Mouse (Mus musculus) midbrain, embryonic 14.5 days (tissue): Measurements from ENCODE around the gene Ubqln1. TPM values are rescaled to one million over a fixed set of nuclear protein-coding genes. Genes with fewer than 3 reads are reported as not detected.

Source experiments
- ATAC-seq: fragments of 200-750 bp; cut with Nextera tagmentation; 2 replicates; pipeline ENCODE4 v1.8.0; 2017; ENCODE audit warnings: moderate number of reproducible peaks, moderate library complexity; ENCODE audit not compliant: low FRiP score, low TSS enrichment
- DNase-seq: peaks from one replicate; pipeline ENCODE4 v3.0.0-alpha.2; 2015
- H3K27ac ChIP-seq: fragments of 300-500 bp; sonication (generic); replicated peaks from 2 replicates; pipeline ENCODE4 v1.5.1; 2014; ENCODE audit warnings: mild to moderate bottlenecking, low read depth, low read length, moderate library complexity
- H3K27me3 ChIP-seq: fragments of 300-500 bp; sonication (generic); 2 replicates; pipeline ENCODE4 v1.6.1; 2014; ENCODE audit warnings: low read length, control low read depth, mixed read lengths; ENCODE audit not compliant: control insufficient read depth, insufficient read depth
- H3K36me3 ChIP-seq: fragments of 300-500 bp; sonication (generic); 2 replicates; pipeline ENCODE4 v1.6.1; 2014; ENCODE audit warnings: low read length, control low read depth; ENCODE audit not compliant: control insufficient read depth, insufficient read depth
- H3K4me1 ChIP-seq: fragments of 300-500 bp; sonication (generic); 2 replicates; pipeline ENCODE4 v1.6.1; 2014; ENCODE audit warnings: mild to moderate bottlenecking, antibody characterized with exemption, low read length, control low read depth; ENCODE audit not compliant: control insufficient read depth, insufficient read depth
- H3K4me2 ChIP-seq: fragments of 300-500 bp; sonication (generic); 2 replicates; pipeline ENCODE4 v1.6.1; 2014; ENCODE audit warnings: mild to moderate bottlenecking, low read length, moderate library complexity
- H3K4me3 ChIP-seq: fragments of 300-500 bp; sonication (generic); replicated peaks from 2 replicates; pipeline ENCODE4 v1.5.1; 2014; ENCODE audit warnings: low read depth, low read length
- H3K9ac ChIP-seq: fragments of 300-500 bp; sonication (generic); replicated peaks from 2 replicates; pipeline ENCODE4 v1.6.1; 2014; ENCODE audit warnings: mild to moderate bottlenecking, low read length, moderate library complexity
- H3K9me3 ChIP-seq: fragments of 300-500 bp; sonication (generic); 2 replicates; pipeline ENCODE4 v1.6.1; 2016; ENCODE audit warnings: low read length, control low read depth, mixed read lengths; ENCODE audit not compliant: control insufficient read depth
- WGBS: fragments of 180-500 bp; shearing (Covaris S2); extraction: QIAGEN DNeasy Blood & Tissue Kit; methylation state at CpG from one replicate; pipeline ENCODE4 v1.1.7; 2014; 5-methylcytosine and 5-hydroxymethylcytosine counted together
- polyA plus RNA-seq: library from polyadenylated mRNA; unstranded; fragments of >200 nt; fragmentation: Nextera tagmentation; extraction: Ambion mirVana; gene quantifications from 2 replicates; pipeline ENCODE4 v1.2.1, GENCODE M21; 2014

Ubqln1 gene
- polyA plus RNA-seq, 1 experiment from 2014 or later, result 112 TPM

DNA sequence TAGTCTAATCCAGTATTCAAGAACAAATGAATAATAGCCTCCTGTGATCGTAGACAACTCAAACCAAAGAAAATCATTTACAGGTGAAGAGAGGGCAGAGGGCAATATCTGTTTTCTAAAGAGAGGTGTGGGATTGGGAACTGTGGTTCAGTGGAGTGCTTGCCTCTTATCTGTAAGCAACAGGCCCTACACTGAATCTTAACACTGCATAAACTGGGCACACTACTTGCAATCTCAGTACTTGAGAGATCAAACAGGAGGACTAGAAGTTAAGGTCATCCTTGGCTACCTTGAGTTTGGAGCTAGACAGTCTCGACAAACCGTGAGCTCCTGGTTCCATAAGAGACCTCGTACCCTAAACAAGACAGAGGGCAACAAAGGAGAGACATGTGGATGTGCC lies 9.4 kb downstream of the Ubqln1 start:
- WGBS, result 95% methylated on average over 4 of the region's 4 CpGs
- H3K36me3 ChIP-seq, result no peaks in the 10 kb centered on the region
- no peak overlapping the region for H3K4me2 ChIP-seq
- ATAC-seq (no peak), DNase-seq (no peak)
- H3K27me3 ChIP-seq, result no peaks in the 10 kb centered on the region
- H3K4me1 ChIP-seq, result no peaks in the 10 kb centered on the region
- no peak overlapping the region for H3K4me3 ChIP-seq
- no peak overlapping the region for H3K9ac ChIP-seq
- no peak overlapping the region for H3K27ac ChIP-seq
- no peaks in the 10 kb centered on the region for H3K9me3 ChIP-seq

GRCm38 (mm10) chr13:58204986-58205385 lies 10.5 kb downstream of the Ubqln1 start:
- WGBS, result 61% methylated on average over 4 of the region's 4 CpGs
- Histone ChIP-seq H3K36me3 (no peaks in the 10 kb centered on the region), H3K27ac (no peak overlapping the region), H3K9me3 (no peaks in the 10 kb centered on the region), H3K4me2 (no peak overlapping the region), H3K27me3 (no peaks in the 10 kb centered on the region), H3K9ac (no peak overlapping the region), H3K4me1 (no peaks in the 10 kb centered on the region), H3K4me3 (no peak overlapping the region)
- DNase-seq (no peak), ATAC-seq (no peak)

DNA sequence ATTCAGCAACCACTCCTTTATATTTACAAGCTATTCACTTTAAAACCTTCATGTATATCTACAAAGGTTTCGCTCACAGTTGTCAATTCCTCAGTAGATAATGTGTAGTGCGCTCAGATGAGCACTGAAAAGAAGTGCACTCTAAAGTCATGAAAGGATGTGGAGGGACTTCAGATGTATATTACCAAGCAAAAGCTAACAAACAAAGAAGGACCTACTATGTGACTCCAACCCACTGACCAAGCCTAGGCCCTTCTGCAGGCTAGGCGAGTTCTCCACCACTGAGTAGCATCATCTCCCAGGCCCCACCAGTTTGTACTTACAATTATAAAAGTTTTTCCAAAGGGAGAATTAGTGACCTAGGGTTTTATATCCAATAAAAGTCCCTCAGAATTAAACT lies 11.3 kb downstream of the Ubqln1 start:
- 97% methylated on average over 3 of the region's 3 CpGs for WGBS

GRCm38 (mm10) chr13:58202903-58203302 lies 12.6 kb downstream of the Ubqln1 start:
- Histone ChIP-seq H3K9me3 (no peaks in the 10 kb centered on the region), H3K4me1 (no peaks in the 10 kb centered on the region), H3K4me2 (no peak overlapping the region), H3K9ac (no peak overlapping the region), H3K4me3 (no peak overlapping the region), H3K36me3 (no peaks in the 10 kb centered on the region), H3K27ac (no peak overlapping the region), H3K27me3 (no peaks in the 10 kb centered on the region)
- DNase-seq (no peak), ATAC-seq (no peak)
- WGBS, result 100% methylated on average over 1 of the region's 1 CpGs

More for the DNA sequence above, 11.3 kb downstream of the Ubqln1 start:
- no peaks in the 10 kb centered on the region for H3K9me3 ChIP-seq
- H3K4me1 ChIP-seq, result no peaks in the 10 kb centered on the region
- H3K4me3 ChIP-seq, result no peak overlapping the region
- H3K36me3 ChIP-seq, result no peaks in the 10 kb centered on the region
- H3K27me3 ChIP-seq, result no peaks in the 10 kb centered on the region
- no peak overlapping the region for H3K27ac ChIP-seq
- no peak overlapping the region for H3K4me2 ChIP-seq
- H3K9ac ChIP-seq, result no peak overlapping the region
- DNase-seq (no peak), ATAC-seq (no peak)

DNA sequence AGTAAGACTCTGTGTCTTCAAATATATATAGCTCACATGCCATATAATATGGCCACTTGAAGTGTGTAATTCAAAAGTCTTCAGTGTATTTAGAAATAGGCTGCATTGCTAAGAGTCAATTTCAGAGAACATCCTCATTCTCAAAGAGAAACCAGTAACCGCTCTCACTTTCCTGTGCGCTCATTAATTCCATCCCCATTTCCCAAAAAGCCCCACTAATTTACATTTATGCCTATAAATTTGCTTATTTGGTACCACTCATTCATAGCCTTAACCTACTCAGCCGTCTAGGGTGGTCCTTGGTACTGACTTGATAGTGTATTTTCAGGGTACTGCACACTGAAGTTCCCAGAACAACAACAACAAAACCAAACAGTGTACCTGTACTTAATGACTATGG lies 13.5 kb downstream of the Ubqln1 start:
- no peak overlapping the region for H3K27ac ChIP-seq
- H3K9me3 ChIP-seq, result no peaks in the 10 kb centered on the region
- H3K4me2 ChIP-seq, result no peak overlapping the region
- H3K4me1 ChIP-seq, result no peaks in the 10 kb centered on the region
- peaks cover 9% of the 10 kb centered on the region; the same call in 1 of the 2 replicates for H3K36me3 ChIP-seq
- DNase-seq (no peak), ATAC-seq (no peak)
- no peaks in the 10 kb centered on the region for H3K27me3 ChIP-seq
- no peak overlapping the region for H3K9ac ChIP-seq
- 96% methylated on average over 3 of the region's 3 CpGs for WGBS
- H3K4me3 ChIP-seq, result no peak overlapping the region

- DNase-seq, result no peak
- H3K4me2 ChIP-seq, result no peak overlapping the region
- H3K36me3 ChIP-seq, result peaks cover 11% of the 10 kb centered on the region; the same call in 1 of the 2 replicates
- no peak overlapping the region for H3K27ac ChIP-seq
- H3K9me3 ChIP-seq, result no peaks in the 10 kb centered on the region
- no peak overlapping the region for H3K9ac ChIP-seq
- no peak overlapping the region for H3K4me3 ChIP-seq
- 92% methylated on average over 6 of the region's 6 CpGs for WGBS
- ATAC-seq, result no peak
- no peaks in the 10 kb centered on the region for H3K4me1 ChIP-seq
- H3K27me3 ChIP-seq, result no peaks in the 10 kb centered on the region
Measured at GRCm38 (mm10) chr13:58201343-58201742, 14.1 kb downstream of the Ubqln1 start.

DNA sequence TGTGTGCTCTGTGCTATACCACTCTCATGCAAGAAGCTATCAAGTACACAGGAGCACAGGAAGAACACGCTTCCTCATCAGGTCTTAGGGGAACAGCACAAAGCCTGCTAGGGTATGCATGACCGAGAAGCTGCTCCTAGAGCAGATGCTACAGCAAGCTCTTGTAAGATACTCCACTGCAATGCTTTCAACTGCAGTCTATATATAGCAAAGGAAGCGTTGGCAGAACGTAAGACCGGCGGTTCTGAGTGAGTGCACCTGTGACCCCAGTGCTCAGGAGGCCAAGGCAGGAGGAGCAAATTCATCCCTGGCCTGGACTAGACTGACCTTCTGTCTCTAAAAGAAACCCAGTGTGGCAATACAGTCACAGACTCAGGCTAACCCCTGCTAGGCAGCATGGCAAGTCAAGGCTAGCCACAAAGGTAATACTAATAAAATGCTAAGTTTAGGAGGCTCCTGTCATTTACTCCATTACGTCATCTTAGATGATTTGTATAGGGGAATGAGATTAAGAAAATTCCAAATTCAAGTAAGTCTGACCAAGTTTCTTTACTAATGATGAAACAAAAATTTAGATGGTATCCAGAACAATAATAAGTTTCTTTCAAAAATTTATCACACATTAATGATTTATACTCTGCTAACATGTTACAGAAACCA lies 17.3 kb downstream of the Ubqln1 start:
- Histone ChIP-seq H3K27ac (no peak overlapping the region), H3K27me3 (no peaks in the 10 kb centered on the region), H3K36me3 (peaks cover 30% of the 10 kb centered on the region), H3K9ac (no peak overlapping the region), H3K4me3 (no peak overlapping the region), H3K4me2 (no peak overlapping the region), H3K9me3 (no peaks in the 10 kb centered on the region), H3K4me1 (no peaks in the 10 kb centered on the region)
- DNase-seq (no peak), ATAC-seq (no peak)
- WGBS, result 97% methylated on average over 7 of the region's 7 CpGs

- Histone ChIP-seq H3K9me3 (no peaks in the 10 kb centered on the region), H3K36me3 (peaks cover 38% of the 10 kb centered on the region), H3K27me3 (no peaks in the 10 kb centered on the region), H3K4me2 (no peak overlapping the region), H3K9ac (no peak overlapping the region), H3K27ac (no peak overlapping the region), H3K4me1 (no peaks in the 10 kb centered on the region), H3K4me3 (no peak overlapping the region)
- no peak for ATAC-seq
- 80% methylated on average over 3 of the region's 3 CpGs for WGBS
- no peak for DNase-seq
Measured at GRCm38 (mm10) chr13:58197211-58197610, 18.2 kb downstream of the Ubqln1 start.

- Histone ChIP-seq H3K36me3 (peaks cover 59% of the 10 kb centered on the region), H3K27ac (no peak overlapping the region)
Measured at GRCm38 (mm10) chr13:58194908-58195307, 20.5 kb downstream of the Ubqln1 start.

More at GRCm38 (mm10) chr13:58194908-58195307, 20.5 kb downstream of the Ubqln1 start:
- Histone ChIP-seq H3K27me3 (no peaks in the 10 kb centered on the region), H3K4me2 (no peak overlapping the region), H3K9me3 (no peaks in the 10 kb centered on the region), H3K4me3 (no peak overlapping the region), H3K9ac (no peak overlapping the region), H3K4me1 (no peaks in the 10 kb centered on the region)
- ATAC-seq (no peak), DNase-seq (no peak)
- WGBS, result 86% methylated on average over 3 of the region's 3 CpGs
